Mouse (Mus musculus) kidney, adult 18-20 months (tissue): ENCODE data around the gene Kdm2b.

Source experiments
- DNase-seq: peaks from one replicate; pipeline ENCODE4 v3.0.0; 2021

The Kdm2b gene

GRCm38 (mm10) chr5:122971438-122971837, 18.2 kb downstream of the Kdm2b start:
- no peak for DNase-seq

GRCm38 (mm10) chr5:122970056-122970455, 19.6 kb downstream of the Kdm2b start:
- DNase-seq, result no peak

- DNase-seq, result peak; percentile 86
Measured at GRCm38 (mm10) chr5:122968322-122968721, 21.3 kb downstream of the Kdm2b start.

- peak; percentile 31 for DNase-seq
Measured at GRCm38 (mm10) chr5:122965427-122965826, 24.2 kb downstream of the Kdm2b start.

GRCm38 (mm10) chr5:122964853-122965252, 24.8 kb downstream of the Kdm2b start:
- DNase-seq, result no peak

GRCm38 (mm10) chr5:122961905-122962304, 27.7 kb downstream of the Kdm2b start:
- DNase-seq, result no peak

- no peak for DNase-seq
Measured at GRCm38 (mm10) chr5:122959391-122959790, 30.2 kb downstream of the Kdm2b start.

- DNase-seq, result no peak
Measured at GRCm38 (mm10) chr5:122956059-122956458, 33.6 kb downstream of the Kdm2b start.

- DNase-seq, result no peak
Measured at GRCm38 (mm10) chr5:122951913-122952641, 37.5 kb downstream of the Kdm2b start.

GRCm38 (mm10) chr5:122951056-122951912, 38.3 kb downstream of the Kdm2b start:
- DNase-seq, result peak; percentile 87

- peak; percentile 49 for DNase-seq
Measured at GRCm38 (mm10) chr5:122950329-122950953, 39.2 kb downstream of the Kdm2b start.

GRCm38 (mm10) chr5:122949101-122949500, 40.5 kb downstream of the Kdm2b start:
- no peak for DNase-seq

- peak; percentile 48 for DNase-seq
Measured at GRCm38 (mm10) chr5:122947534-122947933, 42.1 kb downstream of the Kdm2b start.

GRCm38 (mm10) chr5:122938676-122939075, 50.9 kb downstream of the Kdm2b start:
- peak; percentile 69 for DNase-seq

GRCm38 (mm10) chr5:122937958-122938540, 51.6 kb downstream of the Kdm2b start:
- no peak for DNase-seq

- DNase-seq, result no peak
Measured at GRCm38 (mm10) chr5:122937031-122937430, 52.6 kb downstream of the Kdm2b start.

- no peak for DNase-seq
Measured at GRCm38 (mm10) chr5:122935810-122936209, 53.8 kb downstream of the Kdm2b start.

- peak; percentile 46 for DNase-seq
Measured at GRCm38 (mm10) chr5:122930991-122931390, 58.6 kb downstream of the Kdm2b start.

- DNase-seq, result no peak
Measured at GRCm38 (mm10) chr5:122928293-122928692, 61.3 kb downstream of the Kdm2b start.

- DNase-seq, result no peak
Measured at GRCm38 (mm10) chr5:122927703-122928102, 61.9 kb downstream of the Kdm2b start.

GRCm38 (mm10) chr5:122927092-122927491, 62.5 kb downstream of the Kdm2b start:
- DNase-seq, result no peak

- no peak for DNase-seq
Measured at GRCm38 (mm10) chr5:122926341-122926740, 63.3 kb downstream of the Kdm2b start.

- DNase-seq, result peak; percentile 77
Measured at GRCm38 (mm10) chr5:122925534-122925958, 64.1 kb downstream of the Kdm2b start.
